Mouse (Mus musculus) layer of hippocampus, postnatal 10 days (tissue): ENCODE data around the gene Jag2. TPM values are rescaled to one million over a fixed set of nuclear protein-coding genes. Genes with fewer than 3 reads are reported as not detected.

Experiments
- DNase-seq, 2 experiments: peaks; one replicate each; pipeline ENCODE4 v3.0.0; 2021; ENCODE audit warnings: low spot score in 2 of 2
- microRNA-seq, 2 experiments: library from miRNA; unstranded; fragments of <30 nt; microRNA quantifications; one replicate each; pipeline ENCODE4 v1.2.0; 2021
- total RNA-seq, 2 experiments: library from RNA; stranded (reverse); gene quantifications; 2 replicates each; pipeline ENCODE4 v1.2.3; 2021

Gene Jag2
- total RNA-seq, 2 experiments from 2014 or later: 51.6 to 66.5 TPM

- DNase-seq: no peak
Observed at GRCm38 (mm10) chr12:112872991-112873390, 56.6 kb downstream of the Jag2 start.

- no peak for DNase-seq
Observed at GRCm38 (mm10) chr12:112871272-112871671, 58.3 kb downstream of the Jag2 start.

- DNase-seq: no peak
Observed at GRCm38 (mm10) chr12:112870775-112871174, 58.8 kb downstream of the Jag2 start.

- DNase-seq: no peak
Observed at GRCm38 (mm10) chr12:112869783-112870204, 59.8 kb downstream of the Jag2 start.

GRCm38 (mm10) chr12:112868178-112869087 lies 61.1 kb downstream of the Jag2 start, which contains the start of gene Gpr132:
Gene Gpr132 (minus strand): TSS chr12:112868228.
- no peak for DNase-seq

- no peak for DNase-seq
Observed at GRCm38 (mm10) chr12:112867106-112867674, 62.4 kb downstream of the Jag2 start.

GRCm38 (mm10) chr12:112866467-112867080 lies 63.0 kb downstream of the Jag2 start:
- no peak for DNase-seq

GRCm38 (mm10) chr12:112864804-112865203 lies 64.8 kb downstream of the Jag2 start:
- no peak for DNase-seq

- no peak for DNase-seq
Observed at GRCm38 (mm10) chr12:112861911-112862321, 67.7 kb downstream of the Jag2 start.

GRCm38 (mm10) chr12:112860765-112861164 lies 68.8 kb downstream of the Jag2 start:
- DNase-seq: no peak

- no peak for DNase-seq
Observed at GRCm38 (mm10) chr12:112859930-112860329, 69.6 kb downstream of the Jag2 start.

- no peak for DNase-seq
Observed at GRCm38 (mm10) chr12:112858581-112859336, 70.8 kb downstream of the Jag2 start.

Small RNA genes lying within 50 kb of the gene (microRNA-seq; reads per million reads assigned to microRNA genes)
- 1.2 to 2.2 reads per million in 2 experiments for gene Mir6941

Other genes starting within 250 kb of the Jag2 start
- gene Cep170b, start 209.3 kb downstream of the Jag2 start, total RNA-seq: 100 to 1,000 TPM; 180 to 199 TPM
- gene Pld4, start 169.1 kb downstream of the Jag2 start, total RNA-seq: 10 to 100 TPM in 1 of 2 experiments, 1 to 10 TPM in 1; 9.2 to 11.7 TPM
- 10 to 100 TPM; 11.8 to 17.1 TPM for gene Ahnak2, start 127.1 kb downstream of the Jag2 start, total RNA-seq
- 10 to 100 TPM; 12.3 to 15.5 TPM for gene Clba1, start 120.8 kb downstream of the Jag2 start, total RNA-seq
- 10 to 100 TPM in 1 of 2 experiments, 1 to 10 TPM in 1; 8.8 to 13.0 TPM for gene Cdca4, start 100.4 kb downstream of the Jag2 start, total RNA-seq
- not detected for gene Gpr132, start 61.5 kb downstream of the Jag2 start, total RNA-seq
- 10 to 100 TPM; 11.6 to 13.8 TPM for gene Nudt14, start 12.3 kb upstream of the Jag2 start, total RNA-seq
- 10 to 100 TPM; 52.1 to 57.5 TPM for gene Btbd6, start 46.7 kb upstream of the Jag2 start, total RNA-seq
- 10 to 100 TPM; 55.7 to 66.6 TPM for gene Brf1, start 70.9 kb upstream of the Jag2 start, total RNA-seq
- 100 to 1,000 TPM; 129 to 132 TPM for gene Pacs2, start 84.7 kb upstream of the Jag2 start, total RNA-seq
- gene Tex22, start 144.7 kb upstream of the Jag2 start, total RNA-seq: under 1 TPM; 0.45 to 0.64 TPM
- 10 to 100 TPM; 87.3 to 89.5 TPM for gene Mta1, start 168.5 kb upstream of the Jag2 start, total RNA-seq
- gene Crip2, start 210.5 kb upstream of the Jag2 start, total RNA-seq: 100 to 1,000 TPM; 179 to 183 TPM
- gene Crip1, start 216.5 kb upstream of the Jag2 start, total RNA-seq: 10 to 100 TPM; 13.5 to 14.1 TPM
- gene Tedc1, start 226.6 kb upstream of the Jag2 start, total RNA-seq: 1 to 10 TPM; 3.0 to 3.3 TPM